Mouse (Mus musculus) lung, adult 2 months (tissue): ENCODE results near the gene Peli3. TPM values are rescaled to one million over a fixed set of nuclear protein-coding genes. Genes with fewer than 3 reads are reported as not detected.
"Not testable (repeated sequence)": the region's sequence is repeated elsewhere in the genome, so short reads cannot be mapped to it uniquely, and the experiment has no call there.

Experiments used
- DNase-seq: peaks from one replicate; pipeline ENCODE4 v3.0.0; 2022
- H3K4me1 ChIP-seq: fragments of 200-500 bp; 2 replicates; pipeline ENCODE4 v1.6.1; 2011; ENCODE audit warnings: low read length; ENCODE audit not compliant: control insufficient read depth, insufficient read depth
- H3K4me3 ChIP-seq: fragments of 200-500 bp; replicated peaks from 2 replicates; pipeline ENCODE3; 2011; ENCODE audit warnings: low read depth, mild to moderate bottlenecking, control low read depth, low read length; ENCODE audit errors: extremely low read depth
- CTCF ChIP-seq: fragments of 200-500 bp; IDR thresholded peaks from 2 replicates; pipeline ENCODE4 v1.5.1; 2011; ENCODE audit warnings: mild to moderate bottlenecking, low read length, control low read depth; ENCODE audit not compliant: insufficient read depth
- POLR2A ChIP-seq: fragments of 200-500 bp; IDR thresholded peaks from 2 replicates; pipeline ENCODE4 v1.6.1; 2011; ENCODE audit warnings: low read depth, mild to moderate bottlenecking, control low read depth, low read length, borderline replicate concordance; ENCODE audit errors: extremely low read depth
- WGBS: fragments of 180-500 bp; shearing (Covaris S2); methylation state at CpG from one replicate; pipeline ENCODE4 v1.1.7; 2018; 5-methylcytosine and 5-hydroxymethylcytosine counted together
- polyA plus RNA-seq: library from polyadenylated mRNA; depleted of rRNA; stranded (reverse); fragments of >200 nt; gene quantifications from 2 replicates; pipeline ENCODE4 v1.2.3, GENCODE M21; 2012; rRNA removed

The Peli3 gene
- polyA plus RNA-seq, result 5.5 and 5.8 TPM in 2 replicates

DNA sequence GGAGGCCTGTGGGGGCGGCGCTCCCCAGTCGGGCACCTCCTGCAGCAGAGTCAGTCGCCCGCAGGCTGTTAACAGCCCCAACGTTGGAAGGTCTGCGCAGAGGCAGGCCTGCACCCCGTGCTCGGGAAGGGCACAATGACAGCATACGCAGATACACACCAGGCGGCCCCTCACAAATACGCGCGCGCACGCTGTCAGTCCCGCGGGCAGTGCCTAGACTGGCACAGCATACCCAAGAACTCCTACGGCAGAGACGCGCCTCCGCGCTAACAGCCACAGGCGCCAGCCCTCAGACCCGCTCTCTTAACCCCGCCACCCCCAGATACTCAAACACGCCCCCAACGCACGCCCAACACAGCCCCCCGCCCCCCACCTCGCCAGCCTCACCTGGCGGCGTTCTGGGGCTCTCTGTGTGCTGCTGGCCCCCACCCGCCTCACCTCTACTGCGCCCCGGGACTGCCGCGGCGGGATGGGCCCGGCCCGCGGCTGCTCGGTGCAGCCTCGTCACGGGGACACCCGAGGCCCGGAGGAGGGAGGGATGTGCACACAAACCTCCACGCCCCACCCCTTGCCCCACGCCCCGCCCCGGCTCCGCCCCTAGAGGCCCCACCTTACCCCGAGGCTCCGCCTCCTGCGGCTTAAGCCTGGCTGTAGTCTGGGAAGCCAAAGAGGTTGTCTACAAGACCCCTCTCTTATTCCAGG, at the start of gene Peli3:
Gene Peli3, minus strand, starts transcription at position 577 of the 702 bp plus-strand sequence.
- 2% methylated on average over 51 of the region's 55 CpGs for WGBS

DNA sequence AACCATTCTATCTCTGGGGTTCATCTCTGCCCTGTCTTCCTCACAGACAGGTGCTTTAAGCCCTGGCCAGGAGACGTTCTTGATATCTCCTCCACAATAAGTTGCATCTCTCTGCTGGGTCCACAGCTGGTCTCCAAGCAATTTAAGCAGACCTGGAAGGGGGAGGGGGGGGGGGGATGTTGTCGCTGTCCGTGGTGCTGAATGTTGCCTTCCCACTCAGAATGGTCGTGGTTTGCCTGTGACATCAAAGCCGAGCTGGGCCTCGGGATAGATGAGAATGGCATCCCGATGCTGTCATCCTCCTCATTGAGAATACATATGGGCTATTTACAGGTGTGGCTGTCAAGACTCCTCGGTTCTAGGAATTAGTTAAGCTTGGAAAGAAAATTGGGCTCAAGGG, 49.4 kb upstream of the Peli3 start:
- 15% methylated on average over 8 of the region's 8 CpGs for WGBS
- H3K4me1 ChIP-seq, result no peaks in the 10 kb centered on the region
- TF ChIP-seq CTCF, result no peak
- TF ChIP-seq POLR2A, result no peak
- DNase-seq, result no peak
- no peak overlapping the region for H3K4me3 ChIP-seq

More for the DNA sequence above, at the start of gene Peli3:
- peak; percentile 71 for DNase-seq
- peaks cover 2% of the 10 kb centered on the region; the same call in 1 of the 2 replicates for H3K4me1 ChIP-seq
- TF ChIP-seq CTCF (no peak), POLR2A (no peak; the same call in 1 of the 2 replicates)
- H3K4me3 ChIP-seq, result peak within 1 kb of the TSS; percentile 61

DNA sequence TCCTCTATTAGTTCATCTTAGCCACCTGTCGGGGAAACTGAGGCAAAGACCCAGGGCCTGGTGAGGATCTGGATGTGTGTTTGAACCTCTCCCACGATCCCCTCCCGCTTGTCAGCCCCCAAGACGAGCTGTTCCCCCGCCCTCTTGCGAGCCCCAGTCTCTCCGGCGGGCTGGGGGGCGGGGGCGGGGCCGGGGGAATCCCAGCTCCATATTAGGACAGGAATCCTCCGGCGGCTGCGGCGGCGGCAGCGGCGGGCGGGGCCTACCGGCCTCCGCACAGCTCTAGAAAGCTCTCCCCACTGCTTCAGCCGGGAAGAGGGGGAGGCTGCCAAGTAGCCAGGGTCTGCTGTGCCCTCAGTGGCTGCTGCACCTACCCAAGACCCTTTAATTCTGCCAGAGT, 47.8 kb upstream of the Peli3 start:
- H3K4me3 ChIP-seq, result no peak overlapping the region
- WGBS, result 3% methylated on average over 22 of the region's 22 CpGs
- H3K4me1 ChIP-seq, result no peaks in the 10 kb centered on the region
- TF ChIP-seq CTCF, result no peak
- no peak for DNase-seq

DNA sequence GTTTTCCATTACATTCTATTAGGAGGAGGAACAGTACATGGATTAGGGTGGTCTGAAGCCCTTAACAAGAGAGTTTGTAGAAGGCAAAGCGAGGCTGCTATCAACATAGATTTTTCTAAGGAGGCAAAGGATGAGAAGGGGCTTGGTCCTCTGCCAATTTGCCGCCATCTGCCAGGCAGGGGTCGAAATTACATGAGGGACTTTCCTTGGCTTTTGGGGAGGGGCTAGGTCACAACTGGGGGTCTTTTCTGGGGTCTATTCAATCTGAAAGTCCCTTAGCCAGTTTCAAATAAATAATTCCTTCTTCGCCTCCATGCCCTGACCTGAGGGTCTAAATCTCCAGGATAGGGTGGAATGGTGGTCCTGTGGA, 47.3 kb upstream of the Peli3 start, which contains the start of gene Npas4:
Gene Npas4, minus strand, starts transcription at position 61 of the 370 bp plus-strand sequence.
- TF ChIP-seq CTCF (no peak), POLR2A (no peak)
- DNase-seq, result no peak
- no peak within 1 kb of the TSS for H3K4me3 ChIP-seq
- WGBS, result 16% methylated on average over 4 of the region's 4 CpGs
- no peaks in the 10 kb centered on the region for H3K4me1 ChIP-seq

DNA sequence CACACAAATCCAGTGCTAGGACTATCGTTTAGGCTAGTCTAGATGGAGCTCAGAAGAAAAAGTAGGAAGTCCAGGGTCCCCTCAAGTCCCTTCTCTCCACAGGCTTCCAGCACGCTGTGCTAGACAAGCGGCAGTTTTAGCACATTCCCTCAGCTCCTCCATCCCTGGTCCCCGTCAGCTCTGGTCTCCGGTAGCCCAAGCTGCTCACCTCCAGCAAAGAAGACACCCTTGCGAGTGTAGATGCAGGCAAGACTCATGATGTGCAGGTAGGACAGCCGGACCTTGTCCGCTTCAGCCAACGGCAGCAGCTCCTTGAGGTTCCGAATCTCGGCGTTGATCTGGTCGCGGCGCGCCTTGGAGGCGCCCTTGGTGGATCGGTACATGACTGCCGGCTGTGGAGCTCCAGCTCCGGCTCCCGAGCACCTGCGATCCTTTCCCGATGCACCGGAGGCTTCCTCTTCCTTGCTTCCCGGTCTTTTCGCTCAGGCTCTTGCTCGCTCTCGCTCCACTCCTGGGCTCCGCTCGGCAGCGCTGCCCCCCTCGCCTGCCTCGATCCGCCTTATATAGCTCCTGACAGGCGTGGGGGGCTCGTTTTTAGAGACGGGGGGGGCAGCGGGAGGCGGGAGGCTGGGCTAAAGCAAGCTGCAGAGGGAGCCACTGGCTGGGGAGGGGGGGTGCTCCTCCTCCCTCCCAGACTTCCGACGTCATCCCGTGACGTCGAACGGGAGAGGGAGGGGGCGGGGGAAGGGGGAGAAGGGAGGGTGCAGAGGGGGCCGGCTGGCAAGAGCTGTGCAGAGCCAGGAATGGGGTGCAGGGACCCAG, 46.7 kb upstream of the Peli3 start:
- TF ChIP-seq CTCF, result no peak
- no peak for TF ChIP-seq POLR2A
- WGBS, result 19% methylated on average over 47 of the region's 47 CpGs
- H3K4me3 ChIP-seq, result no peak overlapping the region
- DNase-seq, result no peak
- no peaks in the 10 kb centered on the region for H3K4me1 ChIP-seq

DNA sequence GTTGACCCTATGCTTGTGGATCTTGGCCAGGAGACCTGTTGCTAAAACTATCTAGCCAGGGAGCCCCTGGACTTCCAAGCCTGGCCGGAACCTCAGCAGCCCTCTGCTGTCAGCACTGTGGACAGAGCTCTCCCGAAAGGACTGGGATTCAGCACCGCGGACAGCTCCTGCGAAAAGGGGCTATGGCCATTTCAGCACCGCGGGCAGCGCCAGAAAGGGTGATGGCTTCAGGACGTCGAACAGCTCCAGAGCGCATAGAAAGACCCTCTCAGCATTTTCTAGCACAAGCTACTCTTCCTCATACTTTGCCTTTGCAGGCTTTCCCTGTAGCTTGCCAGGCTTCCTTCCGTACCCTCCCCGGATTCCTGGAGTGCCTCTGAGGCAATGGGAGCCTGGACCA, 46.1 kb upstream of the Peli3 start:
- no peaks in the 10 kb centered on the region for H3K4me1 ChIP-seq
- peak; percentile 94 for DNase-seq
- WGBS, result 4% methylated on average over 13 of the region's 13 CpGs

DNA sequence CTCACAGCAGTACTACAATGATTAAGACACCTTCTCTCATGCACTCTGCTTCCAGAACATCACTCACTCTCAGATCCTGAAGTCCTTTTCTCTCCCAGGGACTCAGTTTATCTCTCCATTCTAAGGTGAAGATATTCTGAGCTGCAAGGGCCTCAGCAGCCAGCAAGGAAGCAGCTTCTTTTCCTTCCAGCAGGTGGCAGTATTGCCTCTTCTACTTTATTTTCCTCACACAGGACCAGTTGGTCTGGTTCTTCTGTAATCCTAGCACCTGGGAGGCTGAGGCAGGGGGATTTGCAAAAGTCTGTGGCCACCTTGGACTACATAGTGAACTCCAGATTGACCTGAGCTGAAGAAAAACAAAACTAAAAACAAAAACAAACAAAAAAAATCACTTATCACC, 38.8 kb upstream of the Peli3 start:
- TF ChIP-seq POLR2A (no peak), CTCF (peak; percentile 75)
- DNase-seq, result peak; percentile 20
- H3K4me1 ChIP-seq, result no peaks in the 10 kb centered on the region
- no peak overlapping the region for H3K4me3 ChIP-seq

More for the DNA sequence above, 46.1 kb upstream of the Peli3 start:
- TF ChIP-seq POLR2A (no peak), CTCF (peak; percentile 26; the same call in 1 of the 2 replicates)
- no peak overlapping the region for H3K4me3 ChIP-seq

DNA sequence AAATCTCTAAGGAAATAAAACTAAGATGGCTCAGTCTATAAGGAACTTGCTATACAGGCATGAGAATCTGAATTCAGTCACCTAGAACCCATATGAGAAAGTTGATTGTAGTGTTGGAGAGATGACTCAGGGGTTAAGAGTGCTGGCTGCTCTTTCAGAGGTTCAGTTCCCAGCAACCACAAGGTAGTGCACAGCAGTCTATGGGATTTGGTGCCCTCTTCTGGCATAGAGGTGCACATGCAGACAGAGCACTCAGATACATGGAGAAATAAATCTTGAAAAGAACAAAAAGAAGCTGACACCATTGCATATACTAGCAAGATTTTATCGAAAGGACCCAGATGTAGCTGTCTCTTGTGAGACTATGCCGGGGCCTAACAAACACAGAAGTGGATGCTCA, 25.3 kb upstream of the Peli3 start:
- WGBS, result 88% methylated on average over 2 of the region's 2 CpGs
- Histone ChIP-seq H3K4me1 (no peaks in the 10 kb centered on the region), H3K4me3 (no peak overlapping the region)
- no peak for DNase-seq
- TF ChIP-seq POLR2A (no peak), CTCF (peak; percentile 45)

DNA sequence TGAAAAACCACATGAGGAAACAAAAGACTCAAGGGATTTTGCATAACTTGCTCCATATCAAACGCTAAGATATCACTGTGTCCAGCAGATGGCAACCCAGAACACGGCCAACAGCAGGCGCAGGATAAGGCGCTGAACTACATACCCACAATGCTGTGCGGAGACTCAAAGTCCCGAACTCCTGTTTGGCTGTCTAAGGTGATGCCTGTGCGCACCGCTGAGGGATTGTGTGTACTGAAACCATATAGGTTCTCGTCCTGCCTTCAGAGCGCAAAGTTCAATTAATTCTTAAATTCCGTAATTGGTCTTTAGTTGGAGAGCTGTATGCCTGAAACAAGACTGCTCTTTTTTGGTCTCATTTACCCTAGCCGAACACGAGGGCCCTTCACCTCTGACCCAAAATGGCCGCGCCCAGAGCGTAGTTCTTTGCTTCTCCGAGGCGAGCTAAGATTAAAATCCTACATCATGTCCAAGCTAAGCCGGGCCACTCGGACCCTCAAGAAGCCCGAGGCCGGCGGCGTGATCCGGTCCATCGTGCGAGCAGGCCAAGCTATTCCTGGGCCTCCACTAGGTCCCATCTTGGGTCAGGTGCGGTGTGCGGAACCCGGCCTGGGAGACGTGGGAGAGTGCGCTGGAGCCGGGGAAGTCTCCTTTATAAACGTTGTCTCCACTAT, 19.1 kb upstream of the Peli3 start, which contains the start of gene Mrpl11:
Gene Mrpl11, plus strand, starts transcription at position 220 of the 674 bp plus-strand sequence.
- H3K4me1 ChIP-seq, result no peaks in the 10 kb centered on the region
- under 1% methylated on average over 34 of the region's 34 CpGs for WGBS
- TF ChIP-seq POLR2A (no peak), CTCF (peak; percentile 94)
- DNase-seq, result peak; percentile 85
- H3K4me3 ChIP-seq, result peak within 1 kb of the TSS; percentile 88

DNA sequence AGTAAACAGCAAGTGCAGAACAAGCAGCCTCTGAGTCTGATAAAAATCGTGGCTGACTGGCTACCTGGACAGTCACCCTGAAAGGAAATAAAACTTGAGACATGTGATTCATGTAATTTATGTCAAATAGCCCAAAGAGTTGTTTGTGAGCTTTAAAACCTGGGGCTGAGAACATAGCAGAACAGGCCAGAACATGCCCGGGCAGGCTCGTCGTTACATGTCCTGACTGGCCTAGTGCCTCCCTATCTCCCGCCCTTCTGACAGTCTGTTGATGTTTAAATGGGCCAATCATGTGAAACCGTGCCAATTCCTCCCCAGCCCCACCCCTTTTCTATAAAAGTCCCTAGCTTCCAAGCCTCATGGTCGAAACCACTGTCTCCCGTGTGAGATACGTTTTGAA, 5.7 kb upstream of the Peli3 start:
- H3K4me1 ChIP-seq, H3K4me3 ChIP-seq, DNase-seq: not testable (repeated sequence)
- WGBS, result 83% methylated on average over 9 of the region's 9 CpGs
